Mouse (Mus musculus) limb, embryonic 14.5 days (tissue): Measurements from ENCODE around the gene Ubxn6. TPM values are rescaled to one million over a fixed set of nuclear protein-coding genes. Genes with fewer than 3 reads are reported as not detected.

Experiments used
- ATAC-seq: fragments of 200-750 bp; cut with Nextera tagmentation; 2 replicates; pipeline ENCODE4 v1.8.0; 2017; ENCODE audit warnings: low read depth, moderate number of reproducible peaks, moderate TSS enrichment; ENCODE audit not compliant: low FRiP score
- DNase-seq: peaks from one replicate; pipeline ENCODE4 v3.0.0-alpha.2; 2015; ENCODE audit warnings: low spot score
- H3K27ac ChIP-seq: fragments of 300-500 bp; sonication (generic); replicated peaks from 2 replicates; pipeline ENCODE4 v1.5.1; 2014; ENCODE audit warnings: low read depth, mild to moderate bottlenecking, low read length, moderate library complexity, mixed read lengths
- H3K27me3 ChIP-seq: fragments of 300-500 bp; sonication (generic); 2 replicates; pipeline ENCODE4 v1.6.1; 2014; ENCODE audit warnings: low read length, mixed read lengths; ENCODE audit not compliant: control insufficient read depth, insufficient read depth
- H3K36me3 ChIP-seq: fragments of 300-500 bp; sonication (generic); 2 replicates; pipeline ENCODE4 v1.6.1; 2014; ENCODE audit warnings: mild to moderate bottlenecking, low read length, moderate library complexity, mixed read lengths; ENCODE audit not compliant: control insufficient read depth, insufficient read depth
- H3K4me1 ChIP-seq: fragments of 300-500 bp; sonication (generic); 2 replicates; pipeline ENCODE4 v1.6.1; 2014; ENCODE audit warnings: antibody characterized with exemption, low read length, mixed read lengths; ENCODE audit not compliant: control insufficient read depth, insufficient read depth
- H3K4me2 ChIP-seq: fragments of 300-500 bp; sonication (generic); replicated peaks from 2 replicates; pipeline ENCODE4 v1.6.1; 2014; ENCODE audit warnings: low read depth, mild to moderate bottlenecking, low read length, moderate library complexity; ENCODE audit not compliant: severe bottlenecking
- H3K4me3 ChIP-seq: fragments of 300-500 bp; sonication (generic); replicated peaks from 2 replicates; pipeline ENCODE4 v1.5.1; 2014; ENCODE audit warnings: low read length
- H3K9ac ChIP-seq: fragments of 300-500 bp; sonication (generic); 2 replicates; pipeline ENCODE4 v1.6.1; 2014; ENCODE audit warnings: mild to moderate bottlenecking, low read depth, low read length, moderate library complexity; ENCODE audit not compliant: severe bottlenecking
- H3K9me3 ChIP-seq: fragments of 300-500 bp; sonication (generic); 2 replicates; pipeline ENCODE4 v1.6.1; 2016; ENCODE audit warnings: low read length; ENCODE audit not compliant: control insufficient read depth
- POLR2A ChIP-seq: fragments of 200-500 bp; IDR thresholded peaks from 2 replicates; pipeline ENCODE4 v1.8.0; 2012; ENCODE audit warnings: inconsistent platforms, mild to moderate bottlenecking, moderate library complexity, borderline replicate concordance; ENCODE audit not compliant: insufficient read depth, insufficient read length; ENCODE audit errors: extremely low read depth
- WGBS: fragments of 180-500 bp; shearing (Covaris S2); extraction: QIAGEN DNeasy Blood & Tissue Kit; methylation state at CpG from one replicate; pipeline ENCODE4 v1.1.7; 2014; 5-methylcytosine and 5-hydroxymethylcytosine counted together
- polyA plus RNA-seq, 2 experiments: library from polyadenylated mRNA; depleted of rRNA in 1 of 2; stranded (reverse) in 1 of 2; unstranded in 1 of 2; fragments of >200 nt; fragmentation: Nextera tagmentation in 1 of 2; extraction: Ambion mirVana in 1 of 2; gene quantifications; 2 replicates each; pipeline versions ENCODE4 v1.2.1 to v1.2.3; 2012 to 2014

Gene Ubxn6
- polyA plus RNA-seq, 2 experiments: 36.4 to 61.9 TPM

DNA sequence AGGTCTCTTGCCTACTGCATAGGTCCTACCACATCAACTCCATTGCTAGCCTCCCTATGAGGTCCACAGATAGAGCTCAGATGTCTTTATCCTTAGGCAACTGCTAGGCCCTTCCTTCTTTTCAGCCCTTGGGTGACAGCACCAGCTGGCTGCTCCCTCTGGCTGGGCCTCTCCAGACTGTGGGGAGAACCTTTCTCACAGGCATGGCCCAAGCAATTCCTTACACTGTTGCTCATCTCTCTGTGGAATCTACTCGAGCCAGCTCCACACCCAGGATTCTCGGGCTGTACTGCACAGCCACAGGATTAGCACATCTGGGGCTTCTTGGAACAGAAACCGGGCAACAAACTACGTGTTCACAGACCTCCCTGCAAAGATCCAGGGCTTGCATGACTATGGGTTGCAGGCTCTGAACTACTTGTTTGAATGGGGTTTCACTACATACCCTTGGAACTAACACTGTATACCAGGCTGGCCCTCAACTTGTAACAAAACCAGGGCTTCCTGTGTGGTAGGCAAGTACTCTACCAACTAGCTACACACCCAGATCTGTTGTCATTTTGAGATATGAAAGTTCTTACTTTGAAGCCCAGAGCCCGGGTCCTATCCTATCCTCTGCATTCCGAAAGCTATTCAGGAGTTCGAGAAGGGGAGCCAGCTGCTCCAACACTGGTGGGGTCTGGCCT, 40.6 kb downstream of the Ubxn6 start:
- WGBS: 87% methylated on average over 7 of the region's 7 CpGs
- TF ChIP-seq POLR2A: no peak
- Histone ChIP-seq H3K4me1 (peaks cover 14% of the 10 kb centered on the region), H3K9me3 (no peaks in the 10 kb centered on the region), H3K27me3 (no peaks in the 10 kb centered on the region), H3K4me2 (0 out of 2 replicates have a peak overlapping the region, but pooled peaks have one; percentile 70), H3K27ac (no peak overlapping the region), H3K36me3 (peaks cover 40% of the 10 kb centered on the region), H3K4me3 (0 out of 2 replicates have a peak overlapping the region, but pooled peaks have one; percentile 80), H3K9ac (0 out of 2 replicates have a peak overlapping the region, but pooled peaks have one; percentile 91)
- DNase-seq (no peak), ATAC-seq (no peak)

DNA sequence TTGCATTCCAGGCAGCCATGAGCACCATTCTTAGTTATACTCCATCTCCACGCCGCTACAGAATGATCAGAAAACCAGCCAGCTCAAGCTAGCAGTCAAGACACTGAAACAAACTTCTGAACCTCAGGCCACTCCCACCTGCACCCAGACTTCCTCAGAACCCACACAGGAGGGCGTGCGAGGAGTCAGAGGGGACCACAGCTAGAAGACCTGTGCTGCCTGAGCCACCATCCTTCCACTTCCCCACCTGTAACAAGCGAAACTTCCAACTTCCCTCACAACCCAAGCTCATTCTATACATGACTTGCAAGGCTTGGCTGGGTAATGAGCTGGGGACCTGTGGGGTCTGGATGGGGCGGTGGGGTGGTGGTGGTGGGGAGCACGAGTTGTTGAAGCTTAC, 42.0 kb downstream of the Ubxn6 start:
- Histone ChIP-seq H3K9ac (peak overlapping the region; percentile 28; the same call in 1 of the 2 replicates), H3K27me3 (no peaks in the 10 kb centered on the region), H3K27ac (no peak overlapping the region), H3K4me1 (peaks cover 14% of the 10 kb centered on the region), H3K4me3 (no peak overlapping the region), H3K36me3 (peaks cover 51% of the 10 kb centered on the region), H3K9me3 (no peaks in the 10 kb centered on the region), H3K4me2 (no peak overlapping the region)
- no peak for TF ChIP-seq POLR2A
- 79% methylated on average over 7 of the region's 7 CpGs for WGBS
- no peak for ATAC-seq
- no peak for DNase-seq

DNA sequence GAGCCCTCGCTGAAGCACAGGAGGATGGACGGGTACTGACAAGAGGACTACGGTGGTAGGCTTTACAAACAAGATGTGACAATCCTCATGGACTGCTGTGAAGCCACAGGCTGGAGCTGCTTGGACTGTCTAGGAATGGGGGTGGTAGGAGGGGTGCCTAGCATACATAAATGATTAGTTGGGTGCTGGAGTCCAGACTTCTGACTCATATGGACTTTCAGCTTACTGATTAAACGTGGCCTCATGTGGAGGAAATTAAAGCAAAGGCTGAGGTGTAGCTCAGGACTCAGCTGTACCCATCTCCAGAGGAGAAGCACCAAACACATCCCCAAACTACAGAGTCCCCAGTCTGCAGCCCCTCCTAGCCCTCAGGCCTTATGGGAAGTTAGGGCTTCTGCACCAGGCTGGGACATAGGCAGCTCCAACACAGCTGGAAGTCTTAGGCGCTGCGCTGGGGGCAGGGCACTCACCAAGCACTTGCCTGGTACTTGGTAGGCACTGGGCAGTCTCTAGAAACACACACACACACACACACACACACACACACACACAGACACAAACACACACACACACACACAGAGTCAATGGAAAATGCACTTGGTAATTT, 42.6 kb downstream of the Ubxn6 start:
- 83% methylated on average over 6 of the region's 6 CpGs for WGBS
- peaks cover 54% of the 10 kb centered on the region for H3K36me3 ChIP-seq
- H3K9ac ChIP-seq: no peak overlapping the region
- H3K27me3 ChIP-seq: no peaks in the 10 kb centered on the region
- DNase-seq: no peak
- TF ChIP-seq POLR2A: no peak
- no peak overlapping the region for H3K4me2 ChIP-seq
- H3K4me1 ChIP-seq: peaks cover 14% of the 10 kb centered on the region
- H3K4me3 ChIP-seq: no peak overlapping the region
- H3K9me3 ChIP-seq: no peaks in the 10 kb centered on the region
- no peak overlapping the region for H3K27ac ChIP-seq
- ATAC-seq: no peak

DNA sequence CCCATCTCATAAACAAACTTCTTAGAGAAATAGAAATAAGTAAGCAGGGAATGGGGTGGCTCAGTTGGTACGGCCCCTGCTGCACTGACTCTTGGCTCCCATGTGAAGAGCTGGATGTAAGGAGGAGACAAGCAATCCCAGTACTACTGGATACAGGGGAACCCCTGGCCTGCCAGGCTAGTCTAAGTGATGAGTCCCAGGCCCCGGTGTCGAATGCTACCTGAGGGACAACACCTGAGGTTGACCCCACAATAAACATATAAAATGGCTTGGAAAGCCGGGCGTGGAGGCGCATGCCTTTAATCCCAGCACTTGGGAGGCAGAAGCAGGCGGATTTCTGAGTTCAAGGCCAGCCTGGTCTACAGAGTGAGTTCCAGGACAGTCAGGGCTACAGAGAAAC, 43.4 kb downstream of the Ubxn6 start:
- ATAC-seq: no peak

DNA sequence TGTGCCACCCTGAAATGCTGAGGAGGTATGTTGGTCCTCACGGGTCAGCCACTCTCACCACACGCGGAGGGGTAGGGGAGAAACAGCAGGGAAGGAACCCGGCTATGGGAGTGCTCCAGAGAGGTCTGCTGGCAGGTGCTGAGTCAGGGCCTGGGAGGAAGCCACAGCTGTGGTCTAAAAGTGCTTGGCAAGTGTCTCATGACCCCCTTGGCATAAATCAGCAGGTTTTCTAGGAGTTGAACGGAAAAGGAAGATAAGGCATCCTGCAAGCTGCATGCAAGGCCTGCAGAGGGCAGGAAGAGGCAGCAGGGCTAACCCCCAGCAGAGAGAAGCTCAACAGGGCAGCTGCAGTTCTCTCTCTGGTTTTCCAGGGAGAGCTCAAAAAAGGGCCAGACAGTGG, 43.9 kb downstream of the Ubxn6 start:
- Histone ChIP-seq H3K9me3 (no peaks in the 10 kb centered on the region), H3K4me1 (peaks cover 14% of the 10 kb centered on the region), H3K9ac (no peak overlapping the region), H3K27ac (no peak overlapping the region), H3K4me3 (no peak overlapping the region), H3K4me2 (no peak overlapping the region), H3K27me3 (no peaks in the 10 kb centered on the region), H3K36me3 (peaks cover 58% of the 10 kb centered on the region)
- 72% methylated on average over 5 of the region's 5 CpGs for WGBS
- no peak for DNase-seq
- TF ChIP-seq POLR2A: no peak
- no peak for ATAC-seq

More for the DNA sequence above, 43.4 kb downstream of the Ubxn6 start:
- H3K36me3 ChIP-seq: peaks cover 54% of the 10 kb centered on the region
- H3K27ac ChIP-seq: no peak overlapping the region
- peaks cover 14% of the 10 kb centered on the region for H3K4me1 ChIP-seq
- no peak overlapping the region for H3K4me2 ChIP-seq
- TF ChIP-seq POLR2A: no peak
- no peaks in the 10 kb centered on the region for H3K9me3 ChIP-seq
- no peak for DNase-seq
- no peak overlapping the region for H3K9ac ChIP-seq
- no peak overlapping the region for H3K4me3 ChIP-seq
- 95% methylated on average over 7 of the region's 7 CpGs for WGBS
- H3K27me3 ChIP-seq: no peaks in the 10 kb centered on the region
